Mouse (Mus musculus): ENCODE data around the gene Dgkb. TPM values are rescaled to one million over a fixed set of nuclear protein-coding genes. Genes with fewer than 3 reads are reported as not detected.

Gene Dgkb
- polyA plus RNA-seq (2015; fragmentation: Nextera tagmentation; extraction: Ambion mirVana) = 2.1 and 2.8 TPM in 2 replicates

- Histone ChIP-seq H3K27ac (no peak within 1 kb of the TSS), H3K4me2 (replicated peaks) (no peak within 1 kb of the TSS), H3K9me3 (no peaks in the 10 kb centered on the region), H3K4me3 (replicated peaks) (no peak within 1 kb of the TSS), H3K9ac (replicated peaks) (no peak within 1 kb of the TSS), H3K36me3 (no peaks in the 10 kb centered on the region), H3K27me3 (no peaks in the 10 kb centered on the region), H3K4me1 (replicated peaks) (no peaks in the 10 kb centered on the region)
- WGBS = 64% methylated on average over 3 of the region's 3 CpGs
- ATAC-seq = no peak
Observed at GRCm38 (mm10) chr12:37817426-37817825, at the start of gene Dgkb. Gene Dgkb (plus strand): TSS chr12:37817726.

GRCm38 (mm10) chr12:37769844-37770243, 47.7 kb upstream of the Dgkb start:
- Histone ChIP-seq H3K9me3 (no peaks in the 10 kb centered on the region), H3K4me1 (replicated peaks) (peaks cover 7% of the 10 kb centered on the region; the same call in 1 of the 2 replicates), H3K27ac (no peak overlapping the region), H3K36me3 (no peaks in the 10 kb centered on the region), H3K4me3 (replicated peaks) (no peak overlapping the region), H3K27me3 (no peaks in the 10 kb centered on the region), H3K9ac (replicated peaks) (no peak overlapping the region), H3K4me2 (replicated peaks) (no peak overlapping the region)
- 90% methylated on average over 1 of the region's 1 CpGs for WGBS
- no peak for ATAC-seq

GRCm38 (mm10) chr12:37773681-37774357, 43.7 kb upstream of the Dgkb start:
- 7% methylated on average over 8 of the region's 8 CpGs for WGBS
- Histone ChIP-seq H3K4me2 (replicated peaks) (peak overlapping the region; percentile 46), H3K4me1 (replicated peaks) (peaks cover 7% of the 10 kb centered on the region; the same call in 1 of the 2 replicates), H3K9ac (replicated peaks) (peak overlapping the region; percentile 5; the same call in 1 of the 2 replicates), H3K27ac (peak overlapping the region; percentile 62), H3K9me3 (no peaks in the 10 kb centered on the region), H3K4me3 (replicated peaks) (peak overlapping the region; percentile 33), H3K27me3 (no peaks in the 10 kb centered on the region), H3K36me3 (no peaks in the 10 kb centered on the region)
- ATAC-seq = peak; percentile 95

GRCm38 (mm10) chr12:37774591-37774990, 42.9 kb upstream of the Dgkb start:
- WGBS = 51% methylated on average over 2 of the region's 2 CpGs
- ATAC-seq = peak; percentile 31
- peak overlapping the region; percentile 62; the same call in 1 of the 2 replicates for H3K27ac ChIP-seq

GRCm38 (mm10) chr12:37796265-37796928, 21.1 kb upstream of the Dgkb start:
- ATAC-seq = peak; percentile 71

More at GRCm38 (mm10) chr12:37774591-37774990, 42.9 kb upstream of the Dgkb start:
- Histone ChIP-seq H3K4me1 (replicated peaks) (peaks cover 7% of the 10 kb centered on the region; the same call in 1 of the 2 replicates), H3K9ac (replicated peaks) (no peak overlapping the region), H3K4me3 (replicated peaks) (no peak overlapping the region), H3K4me2 (replicated peaks) (no peak overlapping the region), H3K36me3 (no peaks in the 10 kb centered on the region), H3K9me3 (no peaks in the 10 kb centered on the region), H3K27me3 (no peaks in the 10 kb centered on the region)

GRCm38 (mm10) chr12:37814122-37814521, 3.4 kb upstream of the Dgkb start:
- Histone ChIP-seq H3K4me2 (replicated peaks) (no peak overlapping the region), H3K9me3 (no peaks in the 10 kb centered on the region), H3K27me3 (no peaks in the 10 kb centered on the region), H3K4me3 (replicated peaks) (no peak overlapping the region), H3K27ac (no peak overlapping the region), H3K9ac (replicated peaks) (no peak overlapping the region), H3K36me3 (no peaks in the 10 kb centered on the region), H3K4me1 (replicated peaks) (no peaks in the 10 kb centered on the region)
- WGBS = 87% methylated on average over 3 of the region's 3 CpGs
- ATAC-seq = no peak

More at GRCm38 (mm10) chr12:37796265-37796928, 21.1 kb upstream of the Dgkb start:
- Histone ChIP-seq H3K9ac (replicated peaks) (no peak overlapping the region), H3K27me3 (no peaks in the 10 kb centered on the region), H3K27ac (no peak overlapping the region), H3K36me3 (no peaks in the 10 kb centered on the region), H3K4me1 (replicated peaks) (no peaks in the 10 kb centered on the region), H3K4me3 (replicated peaks) (no peak overlapping the region), H3K9me3 (no peaks in the 10 kb centered on the region), H3K4me2 (replicated peaks) (no peak overlapping the region)
- WGBS = 87% methylated on average over 4 of the region's 4 CpGs

GRCm38 (mm10) chr12:37821052-37821810, 3.7 kb downstream of the Dgkb start:
- H3K9me3 ChIP-seq = no peaks in the 10 kb centered on the region
- H3K4me2 ChIP-seq (replicated peaks) = no peak overlapping the region
- no peaks in the 10 kb centered on the region for H3K4me1 ChIP-seq (replicated peaks)
- ATAC-seq = no peak
- no peak overlapping the region for H3K27ac ChIP-seq
- H3K36me3 ChIP-seq = no peaks in the 10 kb centered on the region
- no peak overlapping the region for H3K9ac ChIP-seq (replicated peaks)
- WGBS = 95% methylated on average over 8 of the region's 8 CpGs
- no peak overlapping the region for H3K4me3 ChIP-seq (replicated peaks)
- no peaks in the 10 kb centered on the region for H3K27me3 ChIP-seq

GRCm38 (mm10) chr12:37880042-37881017, 62.8 kb downstream of the Dgkb start:
- ATAC-seq = peak; percentile 89
- Histone ChIP-seq H3K36me3 (no peaks in the 10 kb centered on the region), H3K9me3 (no peaks in the 10 kb centered on the region), H3K4me3 (replicated peaks) (peak overlapping the region; percentile 50), H3K4me2 (replicated peaks) (peak overlapping the region; percentile 82), H3K9ac (replicated peaks) (peak overlapping the region; percentile 63), H3K27ac (0 out of 2 replicates have a peak overlapping the region, but pooled peaks have one; percentile 21), H3K4me1 (replicated peaks) (peaks cover 7% of the 10 kb centered on the region; the same call in 1 of the 2 replicates), H3K27me3 (no peaks in the 10 kb centered on the region)
- 1% methylated on average over 26 of the region's 26 CpGs for WGBS

- WGBS = 2% methylated on average over 10 of the region's 10 CpGs
- H3K36me3 ChIP-seq = no peaks in the 10 kb centered on the region
- ATAC-seq = no peak
- H3K27me3 ChIP-seq = no peaks in the 10 kb centered on the region
- no peaks in the 10 kb centered on the region for H3K9me3 ChIP-seq
- H3K27ac ChIP-seq = no peak overlapping the region
- H3K9ac ChIP-seq (replicated peaks) = peak overlapping the region; percentile 63; the same call in 1 of the 2 replicates
- H3K4me2 ChIP-seq (replicated peaks) = peak overlapping the region; percentile 82
- H3K4me1 ChIP-seq (replicated peaks) = peaks cover 7% of the 10 kb centered on the region; the same call in 1 of the 2 replicates
- peak overlapping the region; percentile 50 for H3K4me3 ChIP-seq (replicated peaks)
Observed at GRCm38 (mm10) chr12:37881376-37881775, 63.9 kb downstream of the Dgkb start.

GRCm38 (mm10) chr12:37882796-37883195, 65.3 kb downstream of the Dgkb start:
- Histone ChIP-seq H3K9ac (replicated peaks) (no peak overlapping the region), H3K27me3 (no peaks in the 10 kb centered on the region), H3K36me3 (no peaks in the 10 kb centered on the region), H3K4me1 (replicated peaks) (peaks cover 7% of the 10 kb centered on the region; the same call in 1 of the 2 replicates), H3K4me2 (replicated peaks) (no peak overlapping the region), H3K27ac (no peak overlapping the region), H3K9me3 (no peaks in the 10 kb centered on the region), H3K4me3 (replicated peaks) (no peak overlapping the region)
- 84% methylated on average over 1 of the region's 1 CpGs for WGBS
- no peak for ATAC-seq

GRCm38 (mm10) chr12:37883781-37884180, 66.3 kb downstream of the Dgkb start:
- 64% methylated on average over 4 of the region's 4 CpGs for WGBS
- Histone ChIP-seq H3K27me3 (no peaks in the 10 kb centered on the region), H3K27ac (no peak overlapping the region), H3K4me1 (replicated peaks) (peaks cover 7% of the 10 kb centered on the region; the same call in 1 of the 2 replicates), H3K9ac (replicated peaks) (no peak overlapping the region), H3K4me2 (replicated peaks) (no peak overlapping the region), H3K36me3 (no peaks in the 10 kb centered on the region), H3K9me3 (no peaks in the 10 kb centered on the region), H3K4me3 (replicated peaks) (no peak overlapping the region)
- ATAC-seq = no peak

Data from midbrain, embryonic 13.5 days (tissue).